Mouse (Mus musculus) right cerebral cortex, postnatal 25 days (tissue): Measurements from ENCODE around the gene Thrb.

Source experiments
- DNase-seq: peaks from one replicate; pipeline ENCODE4 v3.0.0; 2022

Gene Thrb

DNA sequence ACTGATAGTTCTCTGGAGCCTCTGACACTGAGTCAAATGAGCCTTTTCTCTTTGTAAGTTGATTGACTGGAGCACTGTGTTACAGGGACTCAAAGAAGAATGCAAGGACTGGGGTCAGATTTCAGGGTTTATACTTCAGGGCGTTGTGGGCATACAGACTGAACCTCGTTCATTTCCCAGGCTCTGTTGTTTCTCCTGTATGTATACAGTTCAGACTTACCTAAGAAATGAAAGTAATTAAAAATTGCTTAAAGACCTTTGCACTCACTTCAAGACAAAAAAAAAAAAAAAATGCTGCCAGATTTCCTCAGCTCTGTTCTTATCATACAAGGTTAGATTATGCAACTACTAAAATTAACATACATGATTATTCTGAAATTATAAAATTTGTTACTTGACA lies 126.2 kb downstream of the Thrb start:
- no peak for DNase-seq

DNA sequence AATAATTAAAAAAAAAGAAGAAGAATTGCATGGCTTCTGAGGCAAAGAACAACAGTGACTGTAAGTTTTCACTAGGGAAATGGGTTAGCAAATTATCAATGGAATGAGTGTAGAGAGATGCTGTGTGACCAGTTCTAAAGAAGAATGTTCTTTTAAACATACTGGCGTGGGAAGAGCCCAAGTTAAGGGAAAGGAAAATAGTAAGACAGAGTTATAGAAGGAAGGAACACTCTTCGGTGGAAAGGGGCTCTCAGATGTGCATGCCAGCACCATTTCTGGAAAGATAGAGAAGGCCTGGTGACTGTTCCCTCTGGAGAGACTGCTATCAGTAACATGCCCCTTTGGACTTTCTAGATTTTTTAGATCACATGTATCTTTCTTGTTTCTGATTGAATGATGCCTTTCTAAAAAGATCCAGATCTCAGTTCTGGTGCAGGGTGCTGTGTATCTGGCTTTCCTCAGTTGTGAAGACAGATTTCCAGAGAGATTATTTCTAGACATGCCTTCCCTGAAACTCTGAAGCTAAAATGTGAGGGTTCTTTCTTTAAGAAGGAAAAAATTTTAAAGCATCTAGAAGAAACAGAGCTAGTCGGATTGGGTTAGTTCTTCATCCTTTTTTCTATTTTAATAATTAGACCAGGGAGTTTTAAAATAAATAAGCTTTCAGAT lies 144.0 kb downstream of the Thrb start:
- no peak for DNase-seq

GRCm38 (mm10) chr14:17811051-17811450 lies 151.0 kb downstream of the Thrb start:
- DNase-seq = no peak

GRCm38 (mm10) chr14:17812414-17812813 lies 152.4 kb downstream of the Thrb start:
- no peak for DNase-seq

DNA sequence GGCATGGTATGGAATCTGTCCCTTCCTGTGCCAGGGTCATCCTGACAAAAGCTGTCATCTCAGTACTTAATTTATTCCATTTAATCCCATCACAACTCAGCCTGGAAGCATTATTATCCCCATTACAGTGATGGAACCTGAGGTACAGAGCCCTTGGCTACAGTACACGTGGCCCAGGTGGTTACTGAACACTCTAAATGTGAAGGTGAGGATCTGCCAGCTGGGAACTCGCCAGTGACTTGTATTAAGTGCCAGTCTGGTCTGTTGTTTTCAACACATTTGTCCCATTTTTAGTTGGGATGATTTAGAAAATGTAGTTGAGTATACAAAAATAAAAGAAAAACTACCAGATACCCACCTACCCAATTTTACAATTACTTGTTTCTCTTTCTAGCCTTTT lies 155.0 kb downstream of the Thrb start:
- no peak for DNase-seq

DNA sequence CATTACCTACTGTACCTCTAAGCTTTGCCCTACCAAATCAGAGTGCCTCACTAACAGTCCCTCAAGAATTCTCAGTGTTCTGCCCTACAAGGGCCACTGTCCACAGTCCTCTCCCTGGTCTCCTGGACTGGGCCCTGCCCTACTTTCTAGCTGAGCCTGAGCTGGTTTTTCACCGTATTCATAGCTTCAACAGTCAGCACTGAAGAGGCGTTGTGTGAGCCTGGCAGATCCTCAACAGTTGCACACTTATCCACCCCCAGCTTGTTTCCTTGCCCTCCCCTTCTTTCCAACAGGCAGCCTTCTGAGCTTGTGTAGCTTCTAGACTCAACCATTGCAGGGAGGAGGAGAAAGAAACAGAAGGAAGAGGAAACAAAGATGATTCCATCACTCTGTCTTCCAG lies 158.0 kb downstream of the Thrb start:
- peak; percentile 60 for DNase-seq

DNA sequence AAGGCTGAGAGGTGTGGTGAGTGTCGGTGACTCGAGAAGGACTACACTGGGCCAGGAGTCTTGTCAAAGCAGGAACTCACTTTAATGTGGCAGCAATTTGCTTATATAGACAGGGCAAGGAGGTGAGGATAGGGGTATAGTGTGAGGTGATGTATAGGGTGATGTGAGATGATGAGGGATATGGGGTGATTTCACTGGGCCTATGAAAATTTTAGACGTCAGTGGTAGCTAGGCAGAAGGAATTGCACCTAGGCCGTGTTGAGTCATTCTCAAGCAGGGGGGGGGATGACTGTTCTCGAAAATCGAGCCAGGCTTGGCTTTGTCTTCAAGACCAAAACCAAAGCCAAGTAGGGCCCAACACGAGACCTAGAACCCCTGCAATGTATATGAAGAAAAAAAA lies 162.7 kb downstream of the Thrb start:
- DNase-seq = no peak

DNA sequence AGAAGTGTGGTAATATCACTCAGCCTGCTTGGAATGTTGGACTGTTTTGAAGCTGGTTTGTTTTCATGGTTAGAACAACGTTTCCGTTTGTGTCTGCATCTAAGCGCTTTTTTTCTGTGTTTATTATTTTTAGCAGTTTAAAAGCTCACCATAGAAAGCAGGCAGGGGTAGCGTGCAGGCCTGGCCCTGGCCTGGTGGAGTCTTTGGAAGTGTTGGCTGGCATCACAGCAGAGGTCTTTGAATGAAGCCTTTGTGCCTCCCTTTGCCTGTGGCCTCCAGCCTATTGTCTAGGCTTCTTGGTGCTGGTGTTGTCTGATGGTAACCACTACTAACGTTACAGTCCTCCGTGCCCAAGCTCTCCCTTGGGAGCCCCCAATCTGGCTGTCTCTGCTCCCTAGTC lies 167.3 kb downstream of the Thrb start:
- no peak for DNase-seq

GRCm38 (mm10) chr14:17835738-17836137 lies 175.7 kb downstream of the Thrb start:
- DNase-seq = no peak

- no peak for DNase-seq
Observed at GRCm38 (mm10) chr14:17836766-17837165, 176.7 kb downstream of the Thrb start.

DNA sequence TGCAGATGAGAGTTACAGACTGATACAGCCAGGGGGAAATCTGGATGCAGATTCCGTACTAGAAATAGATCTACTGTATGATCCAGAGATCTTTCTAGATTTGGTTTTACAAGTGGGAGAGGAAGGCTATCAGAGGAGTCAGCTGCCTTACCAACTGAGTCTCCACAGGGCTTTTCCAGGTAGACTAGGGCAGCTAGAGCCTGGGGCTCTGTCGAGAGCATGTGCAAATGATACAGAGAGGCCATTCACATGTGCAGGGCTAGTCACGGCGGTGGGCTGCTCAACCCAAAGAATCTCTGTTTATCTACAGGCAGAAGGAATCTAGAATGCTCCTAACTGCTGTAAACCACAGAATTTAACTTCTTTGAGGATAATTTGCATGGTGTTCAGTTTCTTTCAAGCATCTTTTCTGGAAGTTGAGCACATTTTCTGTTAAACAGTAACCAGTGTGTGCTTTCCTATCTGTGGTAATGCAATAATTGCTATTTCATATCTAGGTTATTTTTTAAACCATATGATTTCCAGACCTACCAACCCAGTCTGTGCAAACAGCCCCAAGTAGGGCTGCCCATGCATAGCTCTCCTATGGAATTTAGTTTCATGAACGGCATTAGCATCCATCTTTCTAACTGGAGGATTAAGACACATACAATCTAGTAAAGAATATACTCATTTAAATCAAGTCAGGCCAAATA lies 185.1 kb downstream of the Thrb start:
- no peak for DNase-seq

GRCm38 (mm10) chr14:17845871-17846270 lies 185.8 kb downstream of the Thrb start:
- no peak for DNase-seq

DNA sequence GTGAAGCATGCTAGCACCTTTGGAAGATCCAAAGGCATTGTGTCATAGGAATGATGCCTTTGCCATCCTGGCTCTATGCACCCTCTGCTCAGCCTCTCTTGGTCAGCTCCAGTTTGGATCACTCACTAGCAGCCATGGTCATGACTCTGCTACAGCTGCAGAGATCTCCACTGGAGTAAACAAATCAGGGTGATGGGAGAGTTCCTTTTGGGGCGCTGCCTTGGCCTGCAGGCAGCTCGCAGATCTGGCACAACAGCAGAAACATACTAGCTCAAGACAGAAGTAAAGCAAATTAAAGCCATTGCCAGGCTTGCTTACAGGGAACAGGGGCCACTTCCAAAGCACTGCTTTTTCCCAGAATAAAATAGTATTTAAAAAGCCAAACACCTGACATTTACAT lies 186.6 kb downstream of the Thrb start:
- DNase-seq = no peak

DNA sequence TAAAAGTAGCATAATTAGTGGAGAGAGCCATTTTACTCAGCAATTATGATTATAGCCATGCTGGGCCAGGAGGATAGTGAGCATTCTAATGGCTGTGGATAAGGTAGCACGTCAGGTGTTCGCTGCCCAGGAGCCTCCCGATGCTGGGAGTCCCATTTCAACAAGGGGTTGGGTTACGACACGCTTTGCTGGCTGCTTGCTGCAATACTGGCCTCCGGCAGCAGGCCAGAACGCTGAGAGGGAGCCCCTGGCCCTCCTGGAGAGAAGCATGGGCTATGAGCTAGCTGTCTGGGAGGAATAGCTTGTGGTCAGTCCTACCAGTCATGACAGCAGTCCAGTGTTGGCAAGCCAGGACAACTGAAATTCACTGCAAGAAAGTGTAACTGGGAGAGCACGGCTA lies 187.2 kb downstream of the Thrb start:
- DNase-seq = no peak

DNA sequence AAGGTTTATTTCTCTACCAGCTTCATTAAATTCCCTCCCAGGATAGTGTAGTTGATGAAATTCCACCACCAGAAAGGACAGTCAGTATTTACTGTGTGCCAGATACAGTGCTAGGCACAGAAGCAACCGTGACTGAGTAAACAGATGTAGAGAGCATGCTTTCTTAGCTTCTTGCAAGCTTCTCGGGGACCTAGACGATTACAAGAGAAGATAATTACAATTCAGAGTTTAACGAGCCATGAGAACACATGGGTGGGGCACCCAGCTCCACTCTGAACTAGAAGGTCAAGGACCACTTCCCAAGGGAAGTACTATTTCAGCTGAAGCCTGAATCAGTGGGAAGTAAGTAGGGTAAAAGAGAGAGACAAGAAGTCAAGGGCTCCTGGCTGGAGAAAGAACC lies 190.3 kb downstream of the Thrb start:
- no peak for DNase-seq

DNA sequence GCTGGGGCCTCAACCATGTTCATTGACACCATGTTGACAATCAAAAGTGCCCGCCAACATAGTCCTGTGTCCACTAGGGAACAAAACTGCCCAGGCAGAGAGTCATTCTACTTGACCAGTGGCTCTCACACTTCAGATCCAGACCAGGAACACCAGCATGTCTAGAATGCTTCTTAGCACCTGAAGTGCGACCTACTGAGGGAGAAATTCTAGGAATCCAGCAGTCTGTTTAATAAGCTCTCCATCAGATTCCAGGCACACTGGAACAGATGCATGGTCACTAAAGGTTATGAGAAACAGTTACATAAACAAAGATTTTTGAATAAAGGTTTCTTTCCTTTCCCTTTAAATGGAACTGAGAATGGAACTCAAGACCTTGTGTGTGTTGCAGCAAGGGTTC lies 192.2 kb downstream of the Thrb start:
- DNase-seq = no peak

- no peak for DNase-seq
Observed at GRCm38 (mm10) chr14:17859790-17860385, 199.8 kb downstream of the Thrb start.

- DNase-seq = no peak
Observed at GRCm38 (mm10) chr14:17862651-17863050, 202.6 kb downstream of the Thrb start.

DNA sequence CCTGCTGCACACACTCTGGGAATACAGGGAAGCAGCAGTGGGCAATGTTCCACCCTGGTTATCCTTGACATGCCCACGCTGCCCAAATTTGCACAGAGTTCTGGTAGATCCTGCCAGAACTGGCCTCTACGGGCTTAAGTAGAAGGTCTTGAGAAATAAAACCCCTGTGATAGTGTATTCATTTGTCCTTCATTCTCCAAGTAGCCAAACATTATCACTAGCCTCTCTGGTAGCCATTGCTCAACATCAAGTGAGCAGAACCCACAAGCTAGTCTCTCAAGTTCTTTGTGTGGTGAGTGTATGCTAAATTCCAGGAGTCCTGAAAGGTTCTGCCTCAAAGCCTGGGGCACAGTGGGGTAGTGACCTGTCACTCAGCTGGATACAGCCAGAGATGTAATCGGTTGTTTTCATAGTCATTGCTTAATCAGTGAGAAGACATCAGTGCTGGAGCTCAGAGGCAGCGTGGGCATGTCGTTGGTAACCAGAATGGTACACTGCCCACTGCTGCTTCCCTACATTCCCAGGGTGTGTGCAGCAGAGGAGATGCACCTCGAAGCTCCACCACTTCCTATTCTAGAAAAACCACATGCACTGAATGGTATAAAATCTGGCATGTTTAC lies 203.8 kb downstream of the Thrb start:
- DNase-seq = peak; percentile 35

DNA sequence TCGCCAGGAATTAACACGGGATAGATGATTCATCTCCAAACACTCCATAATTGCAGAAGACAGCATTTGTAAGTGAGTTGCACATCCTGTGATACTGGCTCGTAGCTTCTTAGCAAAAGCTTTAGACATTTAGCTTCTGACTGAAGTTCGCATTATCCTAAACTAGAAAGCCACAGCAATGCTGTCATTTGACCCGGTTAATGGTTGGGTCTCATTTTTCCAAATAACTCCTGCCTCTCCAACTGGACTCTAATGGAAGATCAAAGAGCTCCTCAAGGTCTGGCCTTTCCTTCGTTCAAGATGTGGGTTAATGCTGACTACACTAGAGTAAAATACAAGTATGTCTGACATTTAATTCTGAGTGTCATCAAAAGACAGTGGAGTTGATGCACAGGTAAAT lies 208.3 kb downstream of the Thrb start:
- no peak for DNase-seq

DNA sequence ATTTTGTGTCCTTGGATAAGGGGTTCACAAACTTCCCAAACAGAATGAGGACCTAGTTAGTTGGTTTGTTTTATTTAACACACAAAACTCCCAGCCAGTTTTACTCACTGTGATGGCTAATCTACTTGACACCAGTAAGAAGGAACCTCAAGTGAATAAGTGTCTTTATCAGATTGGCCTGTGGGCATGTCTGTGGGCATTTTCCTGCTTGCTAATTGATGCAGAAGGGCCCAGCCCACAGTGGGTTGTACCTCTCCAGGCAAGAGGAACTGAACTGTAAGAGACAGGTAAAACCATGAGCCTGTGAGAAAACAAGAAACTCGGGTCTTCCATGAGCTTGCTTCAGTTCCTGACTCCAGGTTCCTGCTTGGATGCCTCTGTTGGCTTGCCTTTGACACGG lies 215.9 kb downstream of the Thrb start:
- DNase-seq = no peak

GRCm38 (mm10) chr14:17879446-17879845 lies 219.4 kb downstream of the Thrb start:
- no peak for DNase-seq

- no peak for DNase-seq
Observed at GRCm38 (mm10) chr14:17884884-17885283, 224.8 kb downstream of the Thrb start.

- DNase-seq = no peak
Observed at GRCm38 (mm10) chr14:17885320-17885719, 225.3 kb downstream of the Thrb start.
